Mouse (Mus musculus) liver, adult 2 months (tissue): Measurements from ENCODE around the gene Bank1. TPM values are rescaled to one million over a fixed set of nuclear protein-coding genes. Genes with fewer than 3 reads are reported as not detected.

ENCODE experiments used
- DNase-seq: peaks from one replicate; pipeline ENCODE4 v3.0.0-alpha.2; 2011; ENCODE audit warnings: low read depth, low spot score; ENCODE audit errors: extremely low read depth
- H3K27ac ChIP-seq: fragments of 200-500 bp; replicated peaks from 2 replicates; pipeline ENCODE4 v1.5.1; 2012; ENCODE audit warnings: low read depth, mild to moderate bottlenecking, control low read depth, inconsistent platforms, low read length; ENCODE audit not compliant: insufficient read depth
- H3K27me3 ChIP-seq: fragments of 200-500 bp; 2 replicates; pipeline ENCODE4 v1.6.1; 2012; ENCODE audit warnings: mild to moderate bottlenecking, moderate library complexity, low read length, inconsistent platforms; ENCODE audit not compliant: control insufficient read depth, insufficient read depth
- H3K36me3 ChIP-seq: fragments of 200-500 bp; 2 replicates; pipeline ENCODE4 v1.6.1; 2012; ENCODE audit warnings: low read length, inconsistent platforms; ENCODE audit not compliant: control insufficient read depth, insufficient read depth
- H3K4me1 ChIP-seq: fragments of 200-500 bp; 2 replicates; pipeline ENCODE4 v1.6.1; 2011; ENCODE audit warnings: low read length; ENCODE audit not compliant: control insufficient read depth, insufficient read depth
- H3K4me3 ChIP-seq: fragments of 200-500 bp; 2 replicates; pipeline ENCODE4 v1.5.1; 2011; ENCODE audit warnings: low read depth, mild to moderate bottlenecking, control low read depth, low read length, moderate library complexity; ENCODE audit not compliant: insufficient read depth
- H3K79me2 ChIP-seq: fragments of 200-500 bp; 2 replicates; pipeline ENCODE4 v1.6.1; 2012; ENCODE audit warnings: inconsistent platforms, mild to moderate bottlenecking, low read length, moderate library complexity; ENCODE audit not compliant: control insufficient read depth, insufficient read depth
- H3K9ac ChIP-seq: fragments of 200-500 bp; 2 replicates; pipeline ENCODE4 v1.6.1; 2012; ENCODE audit warnings: low read depth, mild to moderate bottlenecking, control low read depth, inconsistent platforms, low read length
- CTCF ChIP-seq: fragments of 200-500 bp; IDR thresholded peaks from 2 replicates; pipeline ENCODE4 v1.5.1; 2011; ENCODE audit warnings: low read depth, low read length, control low read depth
- POLR2A ChIP-seq: fragments of 200-500 bp; IDR thresholded peaks from 2 replicates; pipeline ENCODE4 v1.6.1; 2011; ENCODE audit warnings: low read length, control low read depth; ENCODE audit not compliant: insufficient read depth; ENCODE audit errors: extremely low read depth
- WGBS: fragments of 180-500 bp; shearing (Covaris S2); methylation state at CpG from one replicate; pipeline ENCODE4 v1.1.7; 2018; 5-methylcytosine and 5-hydroxymethylcytosine counted together
- polyA plus RNA-seq: library from polyadenylated mRNA; depleted of rRNA; stranded (reverse); fragments of >200 nt; gene quantifications from 2 replicates; pipeline ENCODE4 v1.2.3, GENCODE M21; 2012
- total RNA-seq: library from RNA; depleted of rRNA; stranded (reverse); fragments of >200 nt; gene quantifications from 2 replicates; pipeline ENCODE4 v1.2.3, GENCODE M21; 2014

The Bank1 gene
- total and polyA plus RNA-seq, 2 experiments, result 0.49 to 3.2 TPM

GRCm38 (mm10) chr3:136078535-136078934 is 247.3 kb downstream of the Bank1 start:
- Histone ChIP-seq H3K27me3 (no peaks in the 10 kb centered on the region), H3K4me3 (no peak overlapping the region), H3K27ac (no peak overlapping the region), H3K79me2 (no peaks in the 10 kb centered on the region), H3K36me3 (no peaks in the 10 kb centered on the region), H3K9ac (no peak overlapping the region), H3K4me1 (no peaks in the 10 kb centered on the region)
- 52% methylated on average over 2 of the region's 2 CpGs for WGBS
- DNase-seq, result peak; percentile 40
- no peak for TF ChIP-seq CTCF
- TF ChIP-seq POLR2A, result no peak

GRCm38 (mm10) chr3:136070394-136070793 is 255.5 kb downstream of the Bank1 start:
- 89% methylated on average over 3 of the region's 3 CpGs for WGBS
- no peak overlapping the region for H3K4me3 ChIP-seq
- no peaks in the 10 kb centered on the region for H3K36me3 ChIP-seq
- H3K27me3 ChIP-seq, result no peaks in the 10 kb centered on the region
- H3K79me2 ChIP-seq, result no peaks in the 10 kb centered on the region
- no peak overlapping the region for H3K27ac ChIP-seq
- no peak for DNase-seq
- TF ChIP-seq POLR2A, result no peak
- TF ChIP-seq CTCF, result no peak
- no peak overlapping the region for H3K9ac ChIP-seq
- H3K4me1 ChIP-seq, result no peaks in the 10 kb centered on the region

DNA sequence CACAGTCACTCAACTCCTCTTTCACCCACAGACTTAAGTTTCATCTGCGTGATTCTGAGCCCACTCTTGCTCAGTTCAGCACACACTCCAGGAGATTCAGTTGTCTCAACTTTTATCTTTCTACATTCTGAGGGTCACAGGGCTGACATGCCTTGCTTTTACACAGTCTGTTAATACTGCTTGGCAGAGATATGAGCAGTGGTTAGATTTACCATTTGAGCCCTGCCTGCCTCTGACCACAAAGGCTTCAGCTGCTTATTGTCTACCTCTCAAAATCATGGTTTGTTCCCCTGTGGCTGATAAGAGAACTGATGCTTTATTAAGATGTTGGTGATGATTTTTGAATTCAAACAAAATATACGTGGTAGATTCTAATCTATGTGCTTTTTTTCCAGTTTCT is 264.0 kb downstream of the Bank1 start:
- 88% methylated on average over 2 of the region's 2 CpGs for WGBS
- H3K27me3 ChIP-seq, result no peaks in the 10 kb centered on the region
- H3K27ac ChIP-seq, result no peak overlapping the region
- no peaks in the 10 kb centered on the region for H3K36me3 ChIP-seq
- no peak overlapping the region for H3K4me3 ChIP-seq
- no peaks in the 10 kb centered on the region for H3K79me2 ChIP-seq
- TF ChIP-seq CTCF, result no peak
- no peak for TF ChIP-seq POLR2A
- no peaks in the 10 kb centered on the region for H3K4me1 ChIP-seq
- no peak for DNase-seq
- no peak overlapping the region for H3K9ac ChIP-seq

GRCm38 (mm10) chr3:136050635-136051034 is 275.2 kb downstream of the Bank1 start:
- H3K27ac ChIP-seq, result no peak overlapping the region
- no peaks in the 10 kb centered on the region for H3K79me2 ChIP-seq
- 75% methylated on average over 3 of the region's 3 CpGs for WGBS
- no peaks in the 10 kb centered on the region for H3K27me3 ChIP-seq
- no peaks in the 10 kb centered on the region for H3K36me3 ChIP-seq
- H3K4me3 ChIP-seq, result no peak overlapping the region
- TF ChIP-seq POLR2A (no peak), CTCF (no peak)
- H3K9ac ChIP-seq, result no peak overlapping the region
- H3K4me1 ChIP-seq, result no peaks in the 10 kb centered on the region
- no peak for DNase-seq

DNA sequence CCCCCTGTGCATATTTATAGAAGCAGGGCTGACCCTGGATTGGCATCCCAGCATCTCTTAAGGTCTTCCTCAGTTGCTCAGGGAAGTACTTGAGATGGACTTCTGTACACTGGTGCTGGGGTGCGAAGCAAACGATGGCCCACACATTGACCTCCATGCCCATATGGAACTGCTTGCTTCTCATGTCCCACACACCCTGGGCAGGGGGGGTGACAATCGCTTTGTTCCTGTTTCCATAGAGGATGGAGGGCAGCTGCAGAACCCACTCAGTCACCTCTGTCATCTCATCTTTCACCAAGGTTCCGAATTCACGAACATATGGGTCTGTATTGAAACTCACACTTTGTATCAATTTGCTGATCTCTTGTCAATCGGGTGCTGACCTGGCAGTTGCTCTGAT is 275.7 kb downstream of the Bank1 start:
- WGBS, result 90% methylated on average over 6 of the region's 6 CpGs
- H3K4me1 ChIP-seq, result no peaks in the 10 kb centered on the region
- TF ChIP-seq CTCF (no peak), POLR2A (no peak)

DNA sequence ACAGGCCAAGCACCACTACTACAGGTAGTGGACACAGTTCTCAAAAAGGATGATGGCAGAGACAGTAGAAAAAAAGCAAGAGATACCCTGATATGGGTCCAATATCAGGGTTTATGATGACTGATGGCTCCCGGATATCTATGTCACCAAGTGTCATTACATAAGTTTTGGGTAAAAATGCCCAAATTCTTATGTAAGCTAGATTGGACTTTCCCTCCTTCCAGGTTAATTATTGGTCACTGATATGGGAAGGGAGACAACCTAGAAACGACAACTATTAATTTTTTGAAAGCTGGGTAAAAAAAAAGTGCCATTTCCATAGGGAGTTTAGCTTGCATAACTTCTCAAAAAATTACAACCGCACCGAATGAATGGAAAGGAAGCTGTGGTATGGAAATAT is 277.8 kb downstream of the Bank1 start:
- no peak overlapping the region for H3K27ac ChIP-seq
- no peaks in the 10 kb centered on the region for H3K4me1 ChIP-seq
- no peaks in the 10 kb centered on the region for H3K79me2 ChIP-seq
- no peak overlapping the region for H3K4me3 ChIP-seq
- H3K9ac ChIP-seq, result no peak overlapping the region
- no peaks in the 10 kb centered on the region for H3K27me3 ChIP-seq
- 47% methylated on average over 4 of the region's 4 CpGs for WGBS
- peak; percentile 67 for DNase-seq
- no peaks in the 10 kb centered on the region for H3K36me3 ChIP-seq
- TF ChIP-seq CTCF (no peak), POLR2A (no peak)

More for the DNA sequence above, 275.7 kb downstream of the Bank1 start:
- H3K4me3 ChIP-seq, result no peak overlapping the region
- H3K36me3 ChIP-seq, result no peaks in the 10 kb centered on the region
- H3K79me2 ChIP-seq, result no peaks in the 10 kb centered on the region
- DNase-seq, result no peak
- H3K27ac ChIP-seq, result no peak overlapping the region
- H3K27me3 ChIP-seq, result no peaks in the 10 kb centered on the region
- no peak overlapping the region for H3K9ac ChIP-seq
